Mouse (Mus musculus): ENCODE results near the gene Gal3st2c. TPM values are rescaled to one million over a fixed set of nuclear protein-coding genes. Genes with fewer than 3 reads are reported as not detected.
A peak's percentile ranks its signal among the peaks of the same experiment; 100 is the strongest.

The Gal3st2c gene
- total and polyA plus RNA-seq, 3 experiments, result under 0.01 to 0.06 TPM; not detected in 1

GRCm38 (mm10) chr1:94034984-94035743 lies 44.9 kb downstream of the Gal3st2c start (continued):
- peak; percentile 56 for TF ChIP-seq NELFE (IDR thresholded peaks at IDR 0.05; ENCODE audit: low read depth, low read length)
- peak; percentile 7; the same call in 1 of the 2 replicates for TF ChIP-seq MAFK (IDR thresholded peaks at IDR 0.05; ENCODE audit: borderline replicate concordance, low read depth, low read length)
- peak; percentile 89 for TF ChIP-seq GATA1 (IDR thresholded peaks at IDR 0.05; ENCODE audit: low read depth, low read length)
- TF ChIP-seq USF2 (IDR thresholded peaks at IDR 0.05; ENCODE audit: borderline replicate concordance in 1 of 2, insufficient read depth in 1 of 2, low read depth in 1 of 2, low read length in 2 of 2), result no peak
- TF ChIP-seq EP300 (IDR thresholded peaks at IDR 0.05; ENCODE audit: low read depth in 1 of 2, low read length in 2 of 2), result peak; percentile 58 to 75; a peak in 3 of 4 replicates
- TF ChIP-seq SMC3 (IDR thresholded peaks at IDR 0.05; ENCODE audit: low read depth, low read length), result peak; percentile 70
- TF ChIP-seq TAL1 (IDR thresholded peaks at IDR 0.05; ENCODE audit: low read length), result peak; percentile 43

- DNase-seq (ENCODE audit: low read depth, low spot score), result no peak
- Histone ChIP-seq H3K27me3 (ENCODE audit: control insufficient read depth in 1 of 2, insufficient read depth in 2 of 2, low read length in 2 of 2) (no peaks in the 10 kb centered on the region; a peak in 1 of 4 replicates), H3K27ac (ENCODE audit: control insufficient read depth, low read depth, low read length) (no peak overlapping the region), H3K9me3 (replicated peaks; ENCODE audit: insufficient read depth, low read length) (no peaks in the 10 kb centered on the region), H3K36me3 (ENCODE audit: control insufficient read depth in 1 of 2, insufficient read depth in 2 of 2, low read length in 2 of 2) (peaks cover 0 to 7% of the 10 kb centered on the region in 2 experiments; a peak in 2 of 4 replicates), H3K4me3 (ENCODE audit: control insufficient read depth in 1 of 2, insufficient read depth in 1 of 2, low read depth in 2 of 2, low read length in 2 of 2) (no peak overlapping the region), H3K79me2 (ENCODE audit: control insufficient read depth, insufficient read depth, low read length, poor library complexity) (no peaks in the 10 kb centered on the region), H3K4me1 (ENCODE audit: control insufficient read depth in 1 of 2, insufficient read depth in 2 of 2, low read length in 2 of 2) (peaks cover 2 to 8% of the 10 kb centered on the region in 2 experiments; a peak in 3 of 4 replicates), H3K9ac (ENCODE audit: control insufficient read depth, low read depth, low read length, poor library complexity, severe bottlenecking) (no peak overlapping the region)
- TF ChIP-seq POLR2AphosphoS2 (IDR thresholded peaks at IDR 0.05; ENCODE audit: low read length) (no peak), TAL1 (IDR thresholded peaks at IDR 0.05; ENCODE audit: low read length) (no peak)
These were observed 50.1 kb downstream of the Gal3st2c start for GRCm38 (mm10) chr1:94040391-94040790.

- H3K9me3 ChIP-seq (replicated peaks; ENCODE audit: insufficient read depth, low read length), result no peaks in the 10 kb centered on the region
- TF ChIP-seq HCFC1 (IDR thresholded peaks at IDR 0.05; ENCODE audit: low read depth, low read length), result no peak
- TF ChIP-seq TBP (IDR thresholded peaks at IDR 0.05; ENCODE audit: low read depth, low read length), result no peak
- TF ChIP-seq NELFE (IDR thresholded peaks at IDR 0.05; ENCODE audit: low read depth, low read length), result no peak
- TF ChIP-seq MYB (IDR thresholded peaks at IDR 0.05; ENCODE audit: low read depth, low read length), result no peak
- TF ChIP-seq EP300 (IDR thresholded peaks at IDR 0.05; ENCODE audit: low read depth in 1 of 2, low read length in 2 of 2), result no peak
- TF ChIP-seq UBTF (IDR thresholded peaks at IDR 0.05; ENCODE audit: borderline replicate concordance, insufficient read depth, low read depth, low read length), result no peak
- TF ChIP-seq MAX (IDR thresholded peaks at IDR 0.05; ENCODE audit: low read length), result no peak
- no peak for TF ChIP-seq ZMIZ1 (IDR thresholded peaks at IDR 0.05; ENCODE audit: low read depth, low read length)
- no peak for TF ChIP-seq RAD21 (IDR thresholded peaks at IDR 0.05; ENCODE audit: low read depth, low read length)
- no peak for TF ChIP-seq USF2 (IDR thresholded peaks at IDR 0.05; ENCODE audit: borderline replicate concordance in 1 of 2, insufficient read depth in 1 of 2, low read depth in 1 of 2, low read length in 2 of 2)
- no peak for TF ChIP-seq NRF1 (IDR thresholded peaks at IDR 0.05; ENCODE audit: insufficient read depth, low read depth, low read length, poor library complexity, severe bottlenecking)
- TF ChIP-seq TCF12 (IDR thresholded peaks at IDR 0.05; ENCODE audit: low read depth, low read length), result no peak
- TF ChIP-seq GABPA (IDR thresholded peaks at IDR 0.05; ENCODE audit: low read depth, low read length), result no peak
- TF ChIP-seq MXI1 (IDR thresholded peaks at IDR 0.05; ENCODE audit: low read depth, low read length), result no peak
- TF ChIP-seq USF1 (IDR thresholded peaks at IDR 0.05; ENCODE audit: low read depth, low read length), result no peak
- no peak for TF ChIP-seq CHD2 (IDR thresholded peaks at IDR 0.05; ENCODE audit: low read length)
- TF ChIP-seq BHLHE40 (IDR thresholded peaks at IDR 0.05; ENCODE audit: borderline replicate concordance, low read depth, low read length), result no peak
- H3K36me3 ChIP-seq (ENCODE audit: control insufficient read depth in 1 of 2, insufficient read depth in 2 of 2, low read length in 2 of 2), result no peaks in the 10 kb centered on the region
- H3K27ac ChIP-seq (ENCODE audit: control insufficient read depth, low read depth, low read length), result no peak overlapping the region
- no peak overlapping the region for H3K4me3 ChIP-seq (ENCODE audit: control insufficient read depth in 1 of 2, insufficient read depth in 1 of 2, low read depth in 2 of 2, low read length in 2 of 2)
- no peaks in the 10 kb centered on the region; a peak in 1 of 4 replicates for H3K27me3 ChIP-seq (ENCODE audit: control insufficient read depth in 1 of 2, insufficient read depth in 2 of 2, low read length in 2 of 2)
- DNase-seq (ENCODE audit: low read depth, low spot score), result no peak
- peaks cover 0 to 6% of the 10 kb centered on the region in 2 experiments; a peak in 2 of 4 replicates for H3K4me1 ChIP-seq (ENCODE audit: control insufficient read depth in 1 of 2, insufficient read depth in 2 of 2, low read length in 2 of 2)
- no peak overlapping the region for H3K9ac ChIP-seq (ENCODE audit: control insufficient read depth, low read depth, low read length, poor library complexity, severe bottlenecking)
- H3K79me2 ChIP-seq (ENCODE audit: control insufficient read depth, insufficient read depth, low read length, poor library complexity), result no peaks in the 10 kb centered on the region
These were observed 55.2 kb downstream of the Gal3st2c start for GRCm38 (mm10) chr1:94045559-94045958.
